Mouse (Mus musculus) layer of hippocampus, adult 9-11 months (tissue): ENCODE measurements around the gene Gm17359.
A peak's percentile ranks its signal among the peaks of the same experiment; 100 is the strongest.

Source experiments
- DNase-seq: peaks from one replicate; pipeline ENCODE4 v3.0.0; 2022

The Gm17359 gene

GRCm38 (mm10) chr3:79484286-79485063, 148.0 kb downstream of the Gm17359 start:
- DNase-seq = no peak

GRCm38 (mm10) chr3:79488025-79488424, 151.6 kb downstream of the Gm17359 start:
- no peak for DNase-seq

- no peak for DNase-seq
Observed at GRCm38 (mm10) chr3:79490102-79490501, 153.6 kb downstream of the Gm17359 start.

- DNase-seq = no peak
Observed at GRCm38 (mm10) chr3:79491614-79492013, 155.2 kb downstream of the Gm17359 start.

GRCm38 (mm10) chr3:79493064-79493463, 156.6 kb downstream of the Gm17359 start:
- DNase-seq = no peak

- DNase-seq = no peak
Observed at GRCm38 (mm10) chr3:79494028-79494427, 157.6 kb downstream of the Gm17359 start.

- peak; percentile 32 for DNase-seq
Observed at GRCm38 (mm10) chr3:79495151-79495550, 158.7 kb downstream of the Gm17359 start.

- no peak for DNase-seq
Observed at GRCm38 (mm10) chr3:79496668-79497067, 160.2 kb downstream of the Gm17359 start.

GRCm38 (mm10) chr3:79500279-79500678, 163.8 kb downstream of the Gm17359 start:
- DNase-seq = no peak

GRCm38 (mm10) chr3:79501166-79501728, 164.8 kb downstream of the Gm17359 start:
- DNase-seq = no peak
